Mouse (Mus musculus): ENCODE measurements at regions not wholly inside any gene's neighbourhood (a gene's known extent, or its start where the extent isn't known, plus 50 kb on each side); places are given as distances from the start of the nearest gene placed in this dataset.
A peak's percentile ranks its signal among the peaks of the same experiment; 100 is the strongest.

GRCm38 (mm10) chr6:100083127-100083526, 204.2 kb downstream of the Rybp start:
- 43% methylated on average over 5 of the region's 5 CpGs for WGBS
- no peak overlapping the region for H3K4me3 ChIP-seq (ENCODE audit: low read depth, low read length)
- H3K4me1 ChIP-seq (ENCODE audit: control insufficient read depth, insufficient read depth, low read length): no peaks in the 10 kb centered on the region
- no peak for ATAC-seq (ENCODE audit: insufficient number of reproducible peaks, insufficient read depth, low FRiP score, low read depth)
- no peaks in the 10 kb centered on the region for H3K36me3 ChIP-seq (ENCODE audit: control insufficient read depth, insufficient read depth, low read length)
- no peak overlapping the region for H3K4me2 ChIP-seq (replicated peaks; ENCODE audit: low read depth, low read length)
- peaks cover 8% of the 10 kb centered on the region; the same call in 1 of the 2 replicates for H3K9me3 ChIP-seq (ENCODE audit: control insufficient read depth, low read depth, low read length)
- H3K27ac ChIP-seq (ENCODE audit: low read length): no peak overlapping the region
- H3K27me3 ChIP-seq (ENCODE audit: control insufficient read depth, insufficient read depth, low read length): no peaks in the 10 kb centered on the region
- H3K9ac ChIP-seq (replicated peaks; ENCODE audit: low read depth, low read length): no peak overlapping the region

GRCm38 (mm10) chr6:100074672-100075335, 212.5 kb downstream of the Rybp start:
- no peak overlapping the region for H3K9ac ChIP-seq (replicated peaks; ENCODE audit: low read depth, low read length)
- no peak overlapping the region for H3K4me2 ChIP-seq (replicated peaks; ENCODE audit: low read depth, low read length)
- H3K27me3 ChIP-seq (ENCODE audit: control insufficient read depth, insufficient read depth, low read length): no peaks in the 10 kb centered on the region
- WGBS: 7% methylated on average over 10 of the region's 10 CpGs
- H3K9me3 ChIP-seq (ENCODE audit: control insufficient read depth, low read depth, low read length): 0 out of 2 replicates have a peak, but pooled peaks cover 5% of the 10 kb centered on the region
- H3K4me3 ChIP-seq (ENCODE audit: low read depth, low read length): no peak overlapping the region
- no peaks in the 10 kb centered on the region for H3K36me3 ChIP-seq (ENCODE audit: control insufficient read depth, insufficient read depth, low read length)
- peak; percentile 65; the same call in 1 of the 2 replicates for ATAC-seq (ENCODE audit: insufficient number of reproducible peaks, insufficient read depth, low FRiP score, low read depth)
- peak overlapping the region; percentile 52; the same call in 1 of the 2 replicates for H3K27ac ChIP-seq (ENCODE audit: low read length)
- peaks cover 16% of the 10 kb centered on the region; the same call in 1 of the 2 replicates for H3K4me1 ChIP-seq (ENCODE audit: control insufficient read depth, insufficient read depth, low read length)

DNA sequence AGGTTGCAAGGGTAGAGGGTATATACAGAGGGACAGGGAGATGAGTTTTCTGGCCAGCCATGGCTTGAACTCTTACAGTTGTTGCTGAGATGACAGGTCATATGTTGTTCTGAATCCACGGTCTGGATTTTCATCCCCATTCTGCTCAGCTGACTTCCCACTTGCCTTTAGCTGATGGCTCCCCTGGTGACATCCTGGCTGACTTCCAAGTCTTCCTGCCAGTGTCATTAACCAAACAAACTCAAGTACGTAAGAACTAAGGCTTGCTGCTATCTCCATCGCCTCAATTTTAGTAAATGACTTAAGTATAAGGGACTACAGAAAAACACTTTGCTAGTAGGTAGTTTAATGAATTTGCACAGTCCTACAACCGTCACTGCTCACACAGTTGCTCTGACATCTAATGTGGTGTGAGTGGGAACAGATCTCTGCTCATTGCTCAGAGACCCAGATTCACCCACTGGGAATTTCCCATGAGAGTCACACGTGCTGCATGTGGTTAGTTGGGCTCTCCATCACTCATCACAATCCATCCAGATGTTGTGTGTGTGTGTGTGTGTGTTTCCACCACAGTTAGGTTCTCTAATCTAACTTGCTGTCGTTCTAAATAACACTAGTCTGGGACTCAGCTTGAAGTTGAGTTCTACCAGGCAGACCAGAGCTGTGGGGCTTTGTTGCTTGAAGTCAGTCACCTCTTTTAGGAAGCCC, 214.9 kb downstream of the Rybp start:
- Histone ChIP-seq H3K4me2 (replicated peaks; ENCODE audit: low read depth, low read length) (no peak overlapping the region), H3K27me3 (ENCODE audit: control insufficient read depth, insufficient read depth, low read length) (no peaks in the 10 kb centered on the region), H3K27ac (ENCODE audit: low read length) (no peak overlapping the region), H3K36me3 (ENCODE audit: control insufficient read depth, insufficient read depth, low read length) (no peaks in the 10 kb centered on the region), H3K4me3 (ENCODE audit: low read depth, low read length) (no peak overlapping the region), H3K9me3 (ENCODE audit: control insufficient read depth, low read depth, low read length) (0 out of 2 replicates have a peak, but pooled peaks cover 5% of the 10 kb centered on the region), H3K4me1 (ENCODE audit: control insufficient read depth, insufficient read depth, low read length) (peaks cover 16% of the 10 kb centered on the region; the same call in 1 of the 2 replicates), H3K9ac (replicated peaks; ENCODE audit: low read depth, low read length) (no peak overlapping the region)
- no peak for ATAC-seq (ENCODE audit: insufficient number of reproducible peaks, insufficient read depth, low FRiP score, low read depth)
- 43% methylated on average over 6 of the region's 6 CpGs for WGBS

GRCm38 (mm10) chr6:100069151-100069550, 218.1 kb downstream of the Rybp start:
- H3K4me1 ChIP-seq (ENCODE audit: control insufficient read depth, insufficient read depth, low read length): peaks cover 4% of the 10 kb centered on the region; the same call in 1 of the 2 replicates
- no peak overlapping the region for H3K27ac ChIP-seq (ENCODE audit: low read length)
- no peaks in the 10 kb centered on the region for H3K9me3 ChIP-seq (ENCODE audit: control insufficient read depth, low read depth, low read length)
- WGBS: 80% methylated on average over 4 of the region's 4 CpGs
- no peaks in the 10 kb centered on the region for H3K36me3 ChIP-seq (ENCODE audit: control insufficient read depth, insufficient read depth, low read length)
- no peak for ATAC-seq (ENCODE audit: insufficient number of reproducible peaks, insufficient read depth, low FRiP score, low read depth)
- no peak overlapping the region for H3K4me3 ChIP-seq (ENCODE audit: low read depth, low read length)
- no peak overlapping the region for H3K4me2 ChIP-seq (replicated peaks; ENCODE audit: low read depth, low read length)
- H3K27me3 ChIP-seq (ENCODE audit: control insufficient read depth, insufficient read depth, low read length): no peaks in the 10 kb centered on the region
- H3K9ac ChIP-seq (replicated peaks; ENCODE audit: low read depth, low read length): no peak overlapping the region

DNA sequence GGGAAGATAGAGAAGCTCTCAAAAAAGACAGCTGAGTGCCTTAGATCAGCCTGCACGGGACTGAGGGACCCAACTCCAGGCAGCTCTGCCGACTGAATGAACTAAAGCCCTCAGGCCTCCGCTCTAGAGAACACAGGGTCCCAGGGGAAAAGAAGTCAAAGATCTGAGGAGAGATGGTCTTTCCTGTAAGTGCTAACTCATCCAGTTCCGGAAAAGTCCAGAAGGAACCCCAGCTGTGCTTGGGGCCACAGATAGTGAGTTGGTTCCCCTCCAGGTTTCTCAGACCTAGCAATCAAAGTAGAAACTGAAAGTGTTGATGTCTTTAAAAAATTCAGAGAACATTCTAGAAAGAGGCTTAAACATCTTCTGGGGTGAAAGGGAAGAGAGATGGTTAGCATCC, 220.0 kb downstream of the Rybp start:
- Histone ChIP-seq H3K4me2 (replicated peaks; ENCODE audit: low read depth, low read length) (no peak overlapping the region), H3K36me3 (ENCODE audit: control insufficient read depth, insufficient read depth, low read length) (no peaks in the 10 kb centered on the region), H3K4me1 (ENCODE audit: control insufficient read depth, insufficient read depth, low read length) (no peaks in the 10 kb centered on the region), H3K27ac (ENCODE audit: low read length) (no peak overlapping the region), H3K9ac (replicated peaks; ENCODE audit: low read depth, low read length) (no peak overlapping the region), H3K27me3 (ENCODE audit: control insufficient read depth, insufficient read depth, low read length) (no peaks in the 10 kb centered on the region), H3K4me3 (ENCODE audit: low read depth, low read length) (no peak overlapping the region), H3K9me3 (ENCODE audit: control insufficient read depth, low read depth, low read length) (no peaks in the 10 kb centered on the region)
- no peak for ATAC-seq (ENCODE audit: insufficient number of reproducible peaks, insufficient read depth, low FRiP score, low read depth)
- WGBS: 87% methylated on average over 4 of the region's 4 CpGs

DNA sequence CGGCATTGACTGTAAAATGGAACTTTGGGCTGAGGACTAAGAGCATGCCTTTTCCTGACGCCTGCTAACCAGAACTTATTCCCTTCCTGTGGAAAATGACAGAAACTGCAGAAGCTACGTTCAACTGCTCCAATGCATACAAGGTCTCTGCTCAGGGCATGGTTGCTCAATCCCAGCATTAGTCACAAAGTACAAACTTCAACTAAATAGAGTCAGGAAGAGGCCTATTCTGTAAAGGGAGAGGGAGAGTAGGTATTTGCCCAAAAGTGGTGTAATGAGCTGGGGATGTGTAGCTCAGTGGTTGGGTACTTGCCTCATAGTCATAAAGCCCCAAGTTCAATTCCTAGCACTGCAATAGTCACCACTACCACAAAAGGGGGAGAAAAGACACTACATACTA, 221.7 kb downstream of the Rybp start:
- no peak overlapping the region for H3K9ac ChIP-seq (replicated peaks; ENCODE audit: low read depth, low read length)
- H3K4me1 ChIP-seq (ENCODE audit: control insufficient read depth, insufficient read depth, low read length): no peaks in the 10 kb centered on the region
- no peak overlapping the region for H3K27ac ChIP-seq (ENCODE audit: low read length)
- H3K4me3 ChIP-seq (ENCODE audit: low read depth, low read length): no peak overlapping the region
- H3K4me2 ChIP-seq (replicated peaks; ENCODE audit: low read depth, low read length): no peak overlapping the region
- H3K27me3 ChIP-seq (ENCODE audit: control insufficient read depth, insufficient read depth, low read length): no peaks in the 10 kb centered on the region
- H3K9me3 ChIP-seq (ENCODE audit: control insufficient read depth, low read depth, low read length): no peaks in the 10 kb centered on the region
- 93% methylated on average over 3 of the region's 3 CpGs for WGBS
- no peaks in the 10 kb centered on the region for H3K36me3 ChIP-seq (ENCODE audit: control insufficient read depth, insufficient read depth, low read length)
- no peak for ATAC-seq (ENCODE audit: insufficient number of reproducible peaks, insufficient read depth, low FRiP score, low read depth)

DNA sequence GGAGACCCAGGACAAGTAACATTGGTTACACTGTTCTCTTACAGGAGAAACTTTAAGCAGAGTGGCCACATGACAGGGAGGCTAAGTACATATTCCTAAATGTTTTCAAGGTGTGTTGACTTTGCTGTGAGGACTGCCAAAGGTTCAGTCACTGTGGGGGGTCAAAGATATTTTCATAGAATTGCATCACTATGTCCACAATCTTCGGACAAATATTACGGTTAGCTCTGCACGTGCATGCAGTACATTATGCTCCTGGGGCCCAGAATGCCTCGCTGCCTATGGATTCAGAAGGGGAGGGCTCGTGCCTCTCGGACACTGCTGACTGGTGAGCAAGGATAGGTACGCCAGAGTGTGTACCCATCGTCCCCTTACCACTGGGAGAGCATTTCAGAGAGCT, 224.3 kb downstream of the Rybp start:
- Histone ChIP-seq H3K4me1 (ENCODE audit: control insufficient read depth, insufficient read depth, low read length) (no peaks in the 10 kb centered on the region), H3K27me3 (ENCODE audit: control insufficient read depth, insufficient read depth, low read length) (no peaks in the 10 kb centered on the region), H3K9ac (replicated peaks; ENCODE audit: low read depth, low read length) (no peak overlapping the region), H3K36me3 (ENCODE audit: control insufficient read depth, insufficient read depth, low read length) (no peaks in the 10 kb centered on the region), H3K4me3 (ENCODE audit: low read depth, low read length) (no peak overlapping the region), H3K27ac (ENCODE audit: low read length) (no peak overlapping the region), H3K4me2 (replicated peaks; ENCODE audit: low read depth, low read length) (no peak overlapping the region), H3K9me3 (ENCODE audit: control insufficient read depth, low read depth, low read length) (no peaks in the 10 kb centered on the region)
- WGBS: 70% methylated on average over 8 of the region's 8 CpGs
- ATAC-seq (ENCODE audit: insufficient number of reproducible peaks, insufficient read depth, low FRiP score, low read depth): peak; percentile 60; the same call in 1 of the 2 replicates

GRCm38 (mm10) chr6:100059803-100060202, 227.5 kb downstream of the Rybp start:
- no peak for ATAC-seq (ENCODE audit: insufficient number of reproducible peaks, insufficient read depth, low FRiP score, low read depth)
- Histone ChIP-seq H3K9ac (replicated peaks; ENCODE audit: low read depth, low read length) (no peak overlapping the region), H3K27me3 (ENCODE audit: control insufficient read depth, insufficient read depth, low read length) (no peaks in the 10 kb centered on the region), H3K36me3 (ENCODE audit: control insufficient read depth, insufficient read depth, low read length) (no peaks in the 10 kb centered on the region), H3K4me3 (ENCODE audit: low read depth, low read length) (no peak overlapping the region), H3K9me3 (ENCODE audit: control insufficient read depth, low read depth, low read length) (no peaks in the 10 kb centered on the region), H3K4me1 (ENCODE audit: control insufficient read depth, insufficient read depth, low read length) (no peaks in the 10 kb centered on the region), H3K4me2 (replicated peaks; ENCODE audit: low read depth, low read length) (no peak overlapping the region), H3K27ac (ENCODE audit: low read length) (no peak overlapping the region)
- 64% methylated on average over 8 of the region's 8 CpGs for whole genome bisulfite sequencing
